Mouse (Mus musculus): ENCODE data around the gene Ercc2.

Ercc2 gene

GRCm38 (mm10) chr7:19403731-19404296 is 22.0 kb downstream of the Ercc2 start, which contains the start of gene Klc3:
Gene Klc3, minus strand, starts transcription at chr7:19404104.
- in situ Hi-C loops (cut with MboI, MseI): loop anchor here in 1 of 2 experiments (10.0 kb wide), 1 partner anchor 531 kb away; no protein-coding TSS in a partner anchor

DNA sequence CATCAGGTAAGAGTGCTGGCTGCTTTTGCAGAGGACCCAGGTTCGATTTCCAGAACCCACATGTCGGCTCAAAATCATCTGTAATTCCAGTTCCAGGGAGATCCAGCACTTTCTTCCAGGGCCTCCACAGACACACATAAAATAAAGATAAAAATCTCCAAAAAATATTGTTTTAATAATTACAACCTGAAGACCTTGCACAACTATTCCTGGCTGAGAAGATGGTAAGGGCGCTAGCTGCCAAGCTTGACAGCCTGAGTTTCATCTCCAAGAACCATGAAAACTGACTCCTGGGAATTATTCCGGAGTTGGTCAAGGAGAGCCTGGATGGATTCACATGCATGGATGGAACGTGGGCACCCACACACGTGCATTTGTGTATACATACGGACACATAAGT is 22.7 kb downstream of the Ercc2 start, which contains the start of gene Ckm:
TSS of gene Ckm (plus strand) at position 301 of the 400 bp plus-strand sequence.
- in situ Hi-C loops (cut with MboI, MseI): loop anchor here in 1 of 2 experiments (10.0 kb wide), 1 partner anchor 530 kb away; no protein-coding TSS in a partner anchor

GRCm38 (mm10) chr7:19405417-19405816 is 23.6 kb downstream of the Ercc2 start:
- in situ Hi-C loops (cut with MboI, MseI): loop anchor here in 1 of 2 experiments (10.0 kb wide), 1 partner anchor 529 kb away; no protein-coding TSS in a partner anchor

DNA sequence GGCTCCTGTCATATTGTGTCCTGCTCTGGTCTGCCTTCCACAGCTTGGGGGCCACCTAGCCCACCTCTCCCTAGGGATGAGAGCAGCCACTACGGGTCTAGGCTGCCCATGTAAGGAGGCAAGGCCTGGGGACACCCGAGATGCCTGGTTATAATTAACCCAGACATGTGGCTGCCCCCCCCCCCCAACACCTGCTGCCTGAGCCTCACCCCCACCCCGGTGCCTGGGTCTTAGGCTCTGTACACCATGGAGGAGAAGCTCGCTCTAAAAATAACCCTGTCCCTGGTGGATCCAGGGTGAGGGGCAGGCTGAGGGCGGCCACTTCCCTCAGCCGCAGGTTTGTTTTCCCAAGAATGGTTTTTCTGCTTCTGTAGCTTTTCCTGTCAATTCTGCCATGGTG is 27.9 kb downstream of the Ercc2 start:
- in situ Hi-C loops (cut with MboI, MseI): loop anchor here in 1 of 2 experiments (10.0 kb wide), 1 partner anchor 525 kb away; no protein-coding TSS in a partner anchor

DNA sequence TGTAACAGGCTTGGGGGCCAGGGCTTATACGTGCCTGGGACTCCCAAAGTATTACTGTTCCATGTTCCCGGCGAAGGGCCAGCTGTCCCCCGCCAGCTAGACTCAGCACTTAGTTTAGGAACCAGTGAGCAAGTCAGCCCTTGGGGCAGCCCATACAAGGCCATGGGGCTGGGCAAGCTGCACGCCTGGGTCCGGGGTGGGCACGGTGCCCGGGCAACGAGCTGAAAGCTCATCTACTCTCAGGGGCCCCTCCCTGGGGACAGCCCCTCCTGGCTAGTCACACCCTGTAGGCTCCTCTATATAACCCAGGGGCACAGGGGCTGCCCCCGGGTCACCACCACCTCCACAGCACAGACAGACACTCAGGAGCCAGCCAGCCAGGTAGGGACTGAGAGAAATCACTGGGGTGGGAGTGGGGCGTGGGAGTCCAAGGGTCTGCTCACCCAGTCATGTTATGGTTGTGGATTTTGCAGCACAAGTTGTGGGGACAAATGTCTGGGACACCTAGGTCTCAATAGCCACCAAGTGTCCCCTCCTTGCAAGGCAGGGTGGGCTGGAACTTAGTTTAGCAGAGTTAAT is 29.0 kb downstream of the Ercc2 start:
- in situ Hi-C loops (cut with MboI, MseI): no loop called here

DNA sequence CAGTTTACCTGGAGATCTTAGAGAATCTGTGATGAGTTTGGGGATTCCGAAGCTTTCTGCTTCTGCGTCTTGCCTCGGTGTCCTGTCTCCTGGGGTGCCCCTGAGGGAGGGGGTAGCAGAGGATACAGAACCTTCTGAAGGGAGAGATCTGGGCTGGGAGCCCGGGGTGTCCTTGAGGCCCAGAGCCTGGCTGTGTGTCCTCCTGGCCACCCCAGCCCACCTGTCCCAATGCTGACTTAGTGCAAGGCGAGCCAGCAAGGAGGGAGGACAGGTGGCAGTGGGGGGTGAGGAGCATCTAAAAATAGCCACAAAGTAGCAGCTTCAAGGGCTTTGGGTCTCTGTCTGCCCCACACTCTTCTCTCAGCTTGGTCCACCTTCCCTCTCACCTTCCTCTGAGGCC is 30.0 kb downstream of the Ercc2 start:
- in situ Hi-C loops (cut with MboI, MseI): no loop called here

GRCm38 (mm10) chr7:19413525-19413924 is 31.7 kb downstream of the Ercc2 start:
- in situ Hi-C loops (cut with MboI, MseI): no loop called here

DNA sequence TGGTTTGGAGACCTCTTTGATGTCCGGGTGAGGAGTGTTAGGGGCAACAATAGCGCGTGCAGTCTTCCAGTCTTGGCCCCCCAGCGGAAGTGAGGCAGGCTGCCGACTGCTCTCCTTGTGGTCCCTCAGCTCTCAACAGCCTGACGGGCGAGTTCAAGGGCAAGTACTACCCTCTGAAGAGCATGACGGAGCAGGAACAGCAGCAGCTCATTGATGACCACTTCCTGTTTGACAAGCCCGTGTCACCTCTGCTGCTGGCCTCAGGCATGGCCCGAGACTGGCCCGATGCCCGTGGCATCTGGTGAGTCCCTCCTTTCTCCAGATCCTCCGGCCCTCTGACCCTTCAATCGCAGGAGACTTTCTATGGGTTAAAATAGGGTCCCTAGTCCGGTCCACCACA is 34.8 kb downstream of the Ercc2 start:
- in situ Hi-C loops (cut with MboI, MseI): no loop called here

GRCm38 (mm10) chr7:19420121-19420520 is 38.3 kb downstream of the Ercc2 start:
- in situ Hi-C loops (cut with MboI, MseI): no loop called here

GRCm38 (mm10) chr7:19420821-19421636 is 39.2 kb downstream of the Ercc2 start:
- in situ Hi-C loops (cut with MboI, MseI): no loop called here

DNA sequence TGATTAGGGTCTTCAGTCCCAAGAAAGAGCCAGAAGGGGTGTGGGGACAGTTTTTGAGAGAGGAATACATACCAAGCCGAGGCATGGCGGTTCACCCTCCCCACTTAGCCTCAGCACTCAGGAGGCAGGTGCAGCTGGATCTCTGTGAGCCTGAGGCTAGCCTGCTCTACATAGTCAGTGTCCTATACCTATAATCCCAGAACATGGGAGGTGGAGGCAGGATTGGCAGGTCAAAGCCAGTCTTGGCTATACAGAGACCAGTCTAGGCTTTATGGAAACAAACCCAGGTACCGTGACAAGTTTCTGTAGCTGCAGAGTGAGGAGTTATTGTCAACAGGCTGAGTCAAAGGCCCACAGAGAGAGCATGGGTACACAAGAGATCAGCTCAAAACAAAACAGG is 41.3 kb downstream of the Ercc2 start:
- in situ Hi-C loops (cut with MboI, MseI): no loop called here

GRCm38 (mm10) chr7:19424051-19424450 is 42.2 kb downstream of the Ercc2 start:
- in situ Hi-C loops (cut with MboI, MseI): no loop called here

DNA sequence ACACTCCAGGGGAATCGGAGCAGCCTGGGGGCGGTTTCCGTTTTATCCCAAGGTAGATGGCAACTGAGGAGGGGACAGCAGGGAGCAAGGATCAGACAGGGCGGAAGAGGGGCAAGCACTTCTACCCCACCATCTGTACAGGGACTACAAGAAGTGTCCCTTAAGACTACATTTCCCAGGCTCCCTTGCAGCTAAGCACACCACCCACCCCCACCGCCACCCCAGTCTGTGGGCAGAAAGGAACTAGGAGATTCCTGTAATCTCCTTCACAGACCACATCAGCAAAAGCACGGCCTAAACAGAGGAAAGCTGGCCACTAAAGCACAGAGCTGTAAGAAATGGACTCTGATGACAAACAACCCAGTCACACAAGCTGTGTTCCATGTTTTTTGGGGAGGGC is 44.5 kb downstream of the Ercc2 start:
- in situ Hi-C loops (cut with MboI, MseI): no loop called here

DNA sequence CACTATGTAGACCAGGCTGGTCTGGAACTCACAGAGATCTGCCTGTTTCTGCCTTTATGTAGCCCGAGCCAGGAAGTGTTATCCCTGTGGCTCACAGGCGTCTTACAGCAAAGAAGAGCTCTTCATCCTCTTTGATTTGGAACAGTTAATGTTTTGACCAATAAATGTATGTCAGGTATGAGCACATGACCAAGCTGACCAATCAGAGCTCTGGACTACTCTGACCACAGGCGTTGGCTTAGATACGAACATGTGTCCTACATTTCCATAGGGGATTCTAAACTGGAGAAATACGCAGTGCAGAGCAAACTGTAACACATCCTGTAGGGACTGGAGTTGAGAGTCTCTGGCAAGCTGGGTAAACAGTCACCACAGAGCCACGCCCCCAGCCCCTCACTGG is 45.1 kb downstream of the Ercc2 start:
- in situ Hi-C loops (cut with MboI, MseI): no loop called here

DNA sequence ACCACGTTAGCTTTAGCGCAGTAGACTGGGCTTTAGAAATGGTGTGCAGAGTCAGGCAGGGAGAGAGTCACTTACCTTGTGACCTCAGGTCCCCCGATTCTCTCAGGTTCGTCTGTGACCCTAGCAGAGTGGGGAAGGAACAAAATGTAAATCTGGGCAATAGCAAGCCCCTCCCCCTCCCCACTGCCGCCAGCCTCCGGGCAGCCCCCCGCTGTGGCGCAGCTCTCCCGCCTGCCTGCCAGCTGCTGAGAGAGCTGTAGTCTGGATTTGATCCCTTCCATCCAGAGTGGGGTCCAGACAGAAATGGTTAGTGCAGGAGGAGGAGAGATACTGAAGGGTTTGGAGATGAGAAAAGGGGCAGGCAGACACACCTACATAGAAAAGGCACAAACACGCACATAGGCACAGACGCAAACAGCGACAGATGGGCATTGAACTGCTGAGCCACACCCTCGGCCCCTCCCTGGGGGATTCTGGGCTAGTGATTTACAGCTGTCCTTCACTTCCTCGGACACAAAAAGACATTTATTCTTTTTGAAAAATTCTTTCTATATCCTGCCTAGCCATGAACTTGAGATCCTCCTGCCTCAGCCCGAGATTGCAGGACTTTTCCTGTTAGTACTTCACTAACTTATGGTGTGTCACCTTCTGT is 46.3 kb downstream of the Ercc2 start:
- in situ Hi-C loops (cut with MboI, MseI): no loop called here

- in situ Hi-C loops (cut with MboI, MseI): no loop called here
These were observed 47.9 kb downstream of the Ercc2 start for GRCm38 (mm10) chr7:19429726-19430125.

DNA sequence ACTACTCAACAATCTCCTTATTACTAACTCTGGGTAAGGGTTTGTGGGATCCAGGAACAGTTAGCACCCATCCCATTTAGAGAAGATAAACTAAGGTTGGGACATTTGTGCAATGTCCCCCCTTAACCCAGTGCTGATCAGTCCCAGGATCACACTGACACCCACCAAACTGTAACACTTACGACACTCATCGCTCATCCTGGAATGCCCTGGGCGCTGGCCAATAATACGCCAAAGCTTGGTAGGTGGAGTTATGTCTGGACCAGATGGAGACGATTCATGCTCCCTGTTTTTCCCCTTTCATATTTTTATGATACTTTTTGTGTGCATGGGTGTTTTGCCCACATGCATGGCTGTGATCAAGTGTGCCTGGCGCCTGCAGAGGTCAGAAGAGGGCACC is 48.6 kb downstream of the Ercc2 start:
- in situ Hi-C loops (cut with MboI, MseI): no loop called here

DNA sequence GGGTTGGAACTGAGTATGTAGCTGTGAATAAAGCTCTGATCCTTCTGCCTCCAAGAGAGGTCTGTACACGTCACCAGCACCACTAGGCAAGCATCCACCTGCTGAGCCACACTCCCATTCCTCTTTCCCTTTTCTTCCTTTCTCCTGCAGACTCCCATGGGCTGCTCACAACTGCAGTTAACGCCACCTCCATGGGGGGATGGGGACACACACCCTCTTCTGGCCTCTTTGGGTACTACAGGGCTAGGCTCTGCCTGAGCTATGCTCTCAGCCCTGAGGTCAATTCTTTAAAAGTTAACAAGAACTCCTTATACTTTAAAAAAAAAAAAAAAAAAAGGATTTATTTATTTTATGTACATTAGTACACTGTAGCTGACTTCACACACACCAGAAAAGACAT is 50.7 kb downstream of the Ercc2 start:
- in situ Hi-C loops (cut with MboI, MseI): no loop called here

GRCm38 (mm10) chr7:19436276-19436675 is 54.5 kb downstream of the Ercc2 start:
- in situ Hi-C loops (cut with MboI, MseI): no loop called here

GRCm38 (mm10) chr7:19437048-19437447 is 55.2 kb downstream of the Ercc2 start:
- in situ Hi-C loops (cut with MboI, MseI): no loop called here

GRCm38 (mm10) chr7:19441448-19442091 is 59.8 kb downstream of the Ercc2 start:
- in situ Hi-C loops (cut with MboI, MseI): no loop called here
